Mouse (Mus musculus) embryo, embryonic 9.5 days (tissue): Measurements from ENCODE around the gene Zdhhc24.

Experiments used
- DNase-seq: peaks from one replicate; pipeline ENCODE4 v3.0.0-alpha.2; 2017; ENCODE audit errors: extremely low spot score

The Zdhhc24 gene

DNA sequence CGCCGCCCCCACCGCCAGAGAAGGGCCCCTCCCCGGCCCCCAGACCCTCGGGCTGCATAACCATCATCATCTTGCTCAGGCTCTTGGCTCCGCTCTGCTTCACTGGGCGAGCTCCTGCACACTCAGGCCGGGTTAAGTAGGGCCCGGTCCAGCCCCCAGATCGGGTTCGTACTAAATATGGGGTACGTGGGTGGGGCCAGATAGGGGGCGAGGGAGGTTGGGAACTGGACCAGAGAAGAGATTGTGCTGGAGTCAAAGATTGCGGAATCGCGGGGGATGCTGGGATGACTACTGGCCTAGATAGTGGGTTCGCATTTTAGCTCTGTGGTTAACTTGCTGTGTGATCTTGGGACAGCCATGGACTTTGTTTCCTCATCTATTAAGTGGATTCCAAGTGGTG is 683 bp upstream of the Zdhhc24 start, which contains the start of gene Actn3:
Gene Actn3, minus strand, starts transcription at position 125 of the 400 bp plus-strand sequence.
- DNase-seq = no peak

- no peak for DNase-seq
Observed at GRCm38 (mm10) chr19:4879324-4879703, 846 bp downstream of the Zdhhc24 start.

- no peak for DNase-seq
Observed at GRCm38 (mm10) chr19:4883961-4884360, 5.5 kb downstream of the Zdhhc24 start.

DNA sequence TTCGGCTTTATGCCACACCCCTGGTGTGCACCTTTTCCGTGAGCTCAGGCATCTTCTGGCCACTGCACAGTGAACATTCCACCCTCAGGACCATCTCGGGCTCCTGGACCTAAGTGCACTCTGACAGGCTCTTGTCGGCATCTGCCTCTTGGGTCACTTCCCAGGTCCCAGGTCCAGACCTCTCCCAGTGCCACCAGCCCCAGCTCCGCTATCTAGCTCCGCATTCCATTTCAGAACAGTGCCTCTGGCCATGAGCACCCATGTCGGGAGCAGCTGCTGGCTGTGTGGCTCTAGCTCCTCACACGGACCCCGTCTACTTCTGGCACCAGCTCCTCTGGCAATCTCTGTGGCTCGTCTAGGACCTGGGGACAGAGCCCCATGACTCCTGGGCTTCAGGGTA is 11.3 kb downstream of the Zdhhc24 start:
- no peak for DNase-seq

DNA sequence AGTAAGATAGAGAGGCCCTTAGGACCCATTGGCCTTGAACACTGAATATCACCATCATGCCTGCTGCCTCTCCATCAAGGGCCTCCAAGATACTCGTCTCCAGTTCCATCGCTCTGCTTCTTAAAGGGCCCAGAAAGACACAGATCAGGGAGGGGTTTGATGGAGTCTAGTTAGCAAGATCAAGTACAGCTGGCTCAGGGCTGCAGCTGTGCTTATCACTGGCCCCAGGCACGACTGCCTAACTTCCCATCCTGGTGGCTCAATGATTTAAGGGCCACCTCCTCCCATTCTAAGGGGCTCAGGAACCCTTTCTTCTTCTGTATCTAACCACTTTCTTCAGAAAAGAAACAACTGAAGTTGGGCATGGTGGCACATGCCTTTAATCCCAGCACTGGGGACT is 13.3 kb downstream of the Zdhhc24 start:
- DNase-seq = no peak

GRCm38 (mm10) chr19:4896780-4897520 is 18.5 kb downstream of the Zdhhc24 start:
- DNase-seq = no peak

GRCm38 (mm10) chr19:4898972-4899371 is 20.5 kb downstream of the Zdhhc24 start:
- DNase-seq = no peak

DNA sequence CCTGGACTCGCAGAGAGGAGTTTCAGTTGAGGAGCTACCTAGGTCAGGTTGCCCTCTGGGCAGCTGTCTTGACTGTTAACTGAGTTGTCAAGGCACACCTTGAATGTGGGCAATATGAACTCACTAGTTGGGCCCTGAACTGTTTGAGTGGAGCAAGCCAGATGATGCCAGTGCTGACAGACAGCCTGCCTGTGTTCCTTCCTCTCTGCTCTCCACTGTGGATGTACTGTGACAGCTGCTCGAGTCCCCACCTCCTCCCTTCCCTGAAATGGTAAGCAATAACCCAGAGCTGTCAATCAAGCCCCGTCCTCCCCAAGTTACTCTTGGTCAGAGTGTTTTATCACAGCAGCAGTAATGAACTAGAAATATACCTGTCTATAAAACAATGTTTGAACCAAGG is 21.4 kb downstream of the Zdhhc24 start:
- DNase-seq = no peak

DNA sequence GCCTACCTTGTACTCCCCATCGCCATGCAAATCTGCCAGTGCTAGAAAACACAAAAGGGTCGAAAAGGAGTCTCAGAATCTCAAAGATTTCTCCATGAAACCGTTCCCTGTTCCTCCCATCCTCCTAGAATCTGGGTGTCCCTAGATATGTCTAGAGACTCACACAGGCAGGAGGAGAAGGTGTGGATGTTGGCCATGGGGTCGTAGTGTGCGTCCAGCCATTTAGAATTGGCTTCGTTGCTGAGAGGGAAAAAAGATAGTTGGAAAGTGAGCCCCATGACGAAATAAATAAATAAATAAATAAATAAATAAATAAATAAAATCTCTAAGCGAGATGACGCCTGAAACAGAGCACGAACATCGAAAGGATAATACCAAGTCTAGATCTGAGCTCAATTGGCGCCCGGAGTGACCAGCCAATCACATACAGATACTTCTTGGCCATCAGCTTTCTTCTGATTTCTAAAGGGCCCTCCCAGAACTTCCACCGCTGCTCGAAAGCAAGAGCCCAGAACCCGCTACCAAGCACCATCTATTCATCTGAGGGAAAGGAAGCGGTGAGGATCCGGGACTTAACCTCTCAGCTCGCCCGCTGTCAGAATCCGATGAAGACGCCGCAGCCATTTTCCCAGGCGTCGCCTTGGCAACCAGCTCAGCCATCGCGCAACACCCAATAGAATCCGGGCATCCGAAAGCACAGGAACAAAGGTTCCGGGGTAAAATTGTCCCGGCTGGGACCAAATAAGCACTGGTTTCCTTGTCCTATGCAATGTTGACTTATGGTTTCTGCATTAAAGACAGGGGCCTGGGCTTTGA is 27.7 kb downstream of the Zdhhc24 start, which contains the start of gene Bbs1:
Gene Bbs1, minus strand, starts transcription at position 650 of the 816 bp plus-strand sequence.
- DNase-seq = peak; percentile 86

DNA sequence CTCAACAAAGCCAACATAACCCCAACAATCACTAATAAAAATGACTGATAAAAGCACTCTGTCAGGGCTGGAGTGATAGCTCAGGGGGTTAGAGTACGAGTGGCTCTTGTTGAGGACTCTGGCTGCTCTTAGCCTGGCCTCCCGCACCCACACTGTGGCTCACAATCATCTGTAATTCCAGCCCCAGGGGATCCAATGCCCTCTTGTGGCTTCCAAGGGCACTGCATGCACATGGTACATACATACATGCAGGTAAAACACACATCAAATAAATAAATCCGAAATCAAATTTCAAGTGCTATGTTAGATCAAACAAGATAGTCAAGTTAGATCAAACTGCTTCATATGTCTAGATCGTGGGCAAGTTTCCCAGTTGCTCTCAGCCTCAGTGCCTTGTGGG is 29.6 kb downstream of the Zdhhc24 start:
- DNase-seq = no peak

DNA sequence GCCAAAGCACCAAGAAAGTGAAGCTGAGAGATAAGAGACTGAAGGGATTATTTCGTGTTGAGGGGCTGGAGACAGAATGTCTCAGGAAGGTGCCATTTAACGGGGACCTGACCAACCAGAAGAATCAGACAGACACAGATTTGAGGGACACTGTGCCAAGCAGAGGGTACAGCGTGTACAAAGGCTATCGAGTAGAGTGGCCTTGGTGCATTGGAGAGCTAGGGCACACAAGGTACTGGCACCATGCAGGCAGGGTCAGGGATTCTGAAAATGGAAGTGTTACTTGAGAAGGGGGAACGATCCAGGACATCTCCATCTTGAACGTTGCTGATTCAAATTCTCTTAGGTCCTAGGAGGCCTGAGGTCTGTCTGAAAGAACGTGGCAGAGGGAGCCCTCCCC is 30.9 kb downstream of the Zdhhc24 start:
- DNase-seq = no peak

GRCm38 (mm10) chr19:4915924-4916603 is 37.6 kb downstream of the Zdhhc24 start:
- no peak for DNase-seq

- DNase-seq = no peak
Observed at GRCm38 (mm10) chr19:4916827-4917226, 38.4 kb downstream of the Zdhhc24 start.

DNA sequence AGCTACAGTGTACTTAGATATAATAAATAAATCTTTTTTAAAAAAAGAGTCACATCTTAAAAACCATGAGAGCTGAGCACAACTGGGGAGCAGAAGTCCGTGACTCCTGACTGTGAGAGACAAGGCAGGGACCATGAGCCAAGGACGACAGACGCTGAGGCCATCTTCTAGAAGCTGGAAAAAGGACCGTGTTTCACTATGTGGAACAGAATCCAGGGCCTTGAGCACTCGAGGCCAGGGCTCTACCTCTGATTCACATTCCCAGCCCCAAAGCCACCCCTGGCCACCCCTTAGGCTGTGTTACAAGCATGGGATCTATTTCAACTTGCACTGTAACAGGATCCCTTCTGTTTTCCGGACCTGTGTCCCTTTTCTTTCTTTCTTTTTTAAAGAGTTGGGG is 41.2 kb downstream of the Zdhhc24 start:
- no peak for DNase-seq

- no peak for DNase-seq
Observed at GRCm38 (mm10) chr19:4925121-4925860, 46.8 kb downstream of the Zdhhc24 start.

DNA sequence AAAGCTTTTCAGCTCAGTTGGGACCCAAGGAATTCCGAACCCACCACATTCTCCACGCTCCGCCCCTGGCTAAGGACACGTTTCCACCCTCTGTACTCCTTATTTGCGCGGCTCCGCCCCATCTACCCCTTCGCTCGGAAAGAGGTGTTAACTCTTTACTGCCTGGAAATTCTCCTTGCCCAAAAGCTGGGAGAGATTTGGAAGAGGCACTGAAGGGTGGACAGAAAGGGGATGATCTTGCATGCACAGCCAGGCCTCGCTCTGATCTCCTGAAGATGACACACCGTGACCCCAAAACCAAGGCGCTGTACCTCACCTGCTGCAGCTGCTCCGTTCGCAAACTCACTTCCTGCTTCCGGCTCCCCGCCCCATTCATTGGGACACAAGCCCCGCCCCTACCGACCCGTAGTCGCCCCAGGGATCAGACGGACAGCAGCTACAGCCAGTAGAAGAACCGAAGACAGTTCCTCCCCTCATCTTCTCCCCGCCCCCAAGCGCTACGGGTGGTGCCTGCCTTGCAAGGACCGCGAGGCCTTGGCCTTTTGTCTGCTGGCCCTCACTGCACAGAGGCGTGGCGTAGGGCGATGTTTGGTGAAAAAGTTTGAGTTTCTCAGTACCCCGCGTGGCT is 49.5 kb downstream of the Zdhhc24 start, which contains the start of gene Dpp3:
Gene Dpp3, minus strand, starts transcription at position 384 of the 628 bp plus-strand sequence.
- peak; percentile 100 for DNase-seq

GRCm38 (mm10) chr19:4928781-4929180 is 50.3 kb downstream of the Zdhhc24 start:
- no peak for DNase-seq
